Mouse (Mus musculus): Measurements from ENCODE around the gene Trem3. TPM values are rescaled to one million over a fixed set of nuclear protein-coding genes. Genes with fewer than 3 reads are reported as not detected.

Gene Trem3
- polyA plus RNA-seq (2012; rRNA removed): 0.74 and 1.3 TPM in 2 replicates

DNA sequence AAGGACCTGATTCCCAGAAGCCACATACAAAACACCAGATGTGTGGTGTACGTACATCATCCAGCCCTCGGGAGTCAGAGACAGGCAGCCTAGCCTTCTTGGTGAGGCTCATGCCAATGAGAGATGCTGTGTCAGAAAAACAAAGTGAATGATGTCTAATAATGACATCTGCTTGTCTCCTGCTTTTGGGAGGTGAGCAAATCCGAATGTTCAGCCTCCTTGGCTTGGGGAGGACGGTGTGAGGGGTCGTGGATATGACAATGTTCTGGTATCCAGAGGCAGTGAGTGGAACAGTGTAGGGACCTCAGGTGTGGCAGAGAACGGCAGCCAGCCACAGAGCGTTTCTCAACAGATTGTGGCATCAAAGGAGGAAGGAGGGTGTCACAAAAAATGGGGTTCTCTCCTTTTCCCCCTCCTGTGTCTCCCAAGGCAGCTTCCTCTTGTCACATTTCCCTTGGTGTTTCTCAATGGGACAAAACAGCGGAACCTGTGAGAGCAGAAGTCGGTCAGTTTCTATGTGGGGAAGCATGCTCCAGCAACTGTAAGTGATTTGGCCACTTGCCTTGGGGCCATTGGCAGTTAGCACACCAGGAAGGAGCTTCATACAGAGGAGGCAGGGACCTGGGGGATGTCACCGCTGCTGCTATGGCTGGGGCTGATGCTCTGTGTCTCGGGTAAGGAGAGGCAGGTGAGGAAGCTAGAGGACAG, at the start of gene Trem3:
TSS of gene Trem3 (plus strand) at position 557 of the 708 bp plus-strand sequence.
- DNase-seq: no peak
- Histone ChIP-seq H3K4me3 (replicated peaks; ENCODE audit: extremely low read depth, low read depth, low read length) (no peak within 1 kb of the TSS), H3K4me1 (ENCODE audit: control insufficient read depth, insufficient read depth, low read length) (no peaks in the 10 kb centered on the region)
- 71% methylated on average over 11 of the region's 11 CpGs for WGBS
- TF ChIP-seq CTCF (IDR thresholded peaks at IDR 0.05; ENCODE audit: insufficient read depth, low read length) (no peak), POLR2A (IDR thresholded peaks at IDR 0.05; ENCODE audit: borderline replicate concordance, extremely low read depth, low read depth, low read length) (no peak)

- 93% methylated on average over 12 of the region's 12 CpGs for WGBS
- no peak for DNase-seq
- H3K4me1 ChIP-seq (ENCODE audit: control insufficient read depth, insufficient read depth, low read length): no peaks in the 10 kb centered on the region
- TF ChIP-seq CTCF (IDR thresholded peaks at IDR 0.05; ENCODE audit: insufficient read depth, low read length) (no peak), POLR2A (IDR thresholded peaks at IDR 0.05; ENCODE audit: borderline replicate concordance, extremely low read depth, low read depth, low read length) (no peak)
- no peak overlapping the region for H3K4me3 ChIP-seq (replicated peaks; ENCODE audit: extremely low read depth, low read depth, low read length)
These were observed 44.5 kb upstream of the Trem3 start for GRCm38 (mm10) chr17:48203086-48203485.

- WGBS: 91% methylated on average over 12 of the region's 12 CpGs
- Histone ChIP-seq H3K4me3 (replicated peaks; ENCODE audit: extremely low read depth, low read depth, low read length) (no peak overlapping the region), H3K4me1 (ENCODE audit: control insufficient read depth, insufficient read depth, low read length) (no peaks in the 10 kb centered on the region)
- DNase-seq: no peak
- TF ChIP-seq CTCF (IDR thresholded peaks at IDR 0.05; ENCODE audit: insufficient read depth, low read length) (no peak), POLR2A (IDR thresholded peaks at IDR 0.05; ENCODE audit: borderline replicate concordance, extremely low read depth, low read depth, low read length) (no peak)
These were observed 35.0 kb upstream of the Trem3 start for GRCm38 (mm10) chr17:48212596-48212995.

- no peak for TF ChIP-seq CTCF (IDR thresholded peaks at IDR 0.05; ENCODE audit: insufficient read depth, low read length)
- no peak for TF ChIP-seq POLR2A (IDR thresholded peaks at IDR 0.05; ENCODE audit: borderline replicate concordance, extremely low read depth, low read depth, low read length)
- DNase-seq: no peak
- Histone ChIP-seq H3K4me1 (ENCODE audit: control insufficient read depth, insufficient read depth, low read length) (no peaks in the 10 kb centered on the region), H3K4me3 (replicated peaks; ENCODE audit: extremely low read depth, low read depth, low read length) (no peak overlapping the region)
- 68% methylated on average over 5 of the region's 5 CpGs for WGBS
These were observed 34.1 kb upstream of the Trem3 start for GRCm38 (mm10) chr17:48213511-48213910.

GRCm38 (mm10) chr17:48215429-48215828, 32.1 kb upstream of the Trem3 start:
- no peaks in the 10 kb centered on the region for H3K4me1 ChIP-seq (ENCODE audit: control insufficient read depth, insufficient read depth, low read length)
- WGBS: 91% methylated on average over 1 of the region's 1 CpGs
- DNase-seq: no peak
- no peak overlapping the region for H3K4me3 ChIP-seq (replicated peaks; ENCODE audit: extremely low read depth, low read depth, low read length)
- TF ChIP-seq POLR2A (IDR thresholded peaks at IDR 0.05; ENCODE audit: borderline replicate concordance, extremely low read depth, low read depth, low read length) (no peak), CTCF (IDR thresholded peaks at IDR 0.05; ENCODE audit: insufficient read depth, low read length) (no peak)

DNA sequence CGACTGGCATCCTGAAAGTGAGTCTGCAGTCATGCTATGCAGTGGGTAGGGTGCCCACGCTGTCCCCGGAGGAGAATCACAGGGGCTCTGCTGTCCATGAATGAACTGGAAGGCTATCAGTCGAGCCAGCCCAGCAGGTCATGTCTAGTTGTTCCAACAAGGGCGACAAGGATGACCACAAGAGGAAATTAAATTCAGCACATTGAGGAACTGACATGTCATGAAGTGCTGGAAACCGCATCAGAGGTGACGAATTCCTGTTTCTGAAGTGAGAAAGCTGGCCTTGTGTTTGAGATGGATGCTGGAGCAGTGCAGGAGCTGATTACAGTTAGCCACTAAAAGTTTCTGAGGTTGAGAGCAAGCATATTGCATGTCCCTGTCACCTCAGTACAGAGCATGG, 16.9 kb upstream of the Trem3 start:
- 66% methylated on average over 7 of the region's 7 CpGs for WGBS
- no peak for DNase-seq

GRCm38 (mm10) chr17:48232518-48232917, 15.1 kb upstream of the Trem3 start, which contains the start of gene Trem1:
TSS of gene Trem1 (plus strand) at chr17:48232768.
- H3K4me1 ChIP-seq (ENCODE audit: control insufficient read depth, insufficient read depth, low read length): no peaks in the 10 kb centered on the region
- no peak for DNase-seq
- 63% methylated on average over 6 of the region's 6 CpGs for WGBS
- TF ChIP-seq POLR2A (IDR thresholded peaks at IDR 0.05; ENCODE audit: borderline replicate concordance, extremely low read depth, low read depth, low read length) (peak; percentile 23; the same call in 1 of the 2 replicates), CTCF (IDR thresholded peaks at IDR 0.05; ENCODE audit: insufficient read depth, low read length) (no peak)
- H3K4me3 ChIP-seq (replicated peaks; ENCODE audit: extremely low read depth, low read depth, low read length): no peak within 1 kb of the TSS

More for the DNA sequence above, 16.9 kb upstream of the Trem3 start:
- Histone ChIP-seq H3K4me1 (ENCODE audit: control insufficient read depth, insufficient read depth, low read length) (no peaks in the 10 kb centered on the region), H3K4me3 (replicated peaks; ENCODE audit: extremely low read depth, low read depth, low read length) (no peak overlapping the region)
- TF ChIP-seq CTCF (IDR thresholded peaks at IDR 0.05; ENCODE audit: insufficient read depth, low read length) (no peak), POLR2A (IDR thresholded peaks at IDR 0.05; ENCODE audit: borderline replicate concordance, extremely low read depth, low read depth, low read length) (no peak)

- no peak for DNase-seq
- H3K4me3 ChIP-seq (replicated peaks; ENCODE audit: extremely low read depth, low read depth, low read length): no peak overlapping the region
- 85% methylated on average over 4 of the region's 4 CpGs for WGBS
- TF ChIP-seq CTCF (IDR thresholded peaks at IDR 0.05; ENCODE audit: insufficient read depth, low read length): no peak
- TF ChIP-seq POLR2A (IDR thresholded peaks at IDR 0.05; ENCODE audit: borderline replicate concordance, extremely low read depth, low read depth, low read length): no peak
- no peaks in the 10 kb centered on the region for H3K4me1 ChIP-seq (ENCODE audit: control insufficient read depth, insufficient read depth, low read length)
These were observed 13.8 kb upstream of the Trem3 start for GRCm38 (mm10) chr17:48233789-48234188.

GRCm38 (mm10) chr17:48234550-48234949, 13.0 kb upstream of the Trem3 start:
- DNase-seq: no peak

GRCm38 (mm10) chr17:48235773-48236370, 11.7 kb upstream of the Trem3 start:
- WGBS: 33% methylated on average over 4 of the region's 4 CpGs
- TF ChIP-seq CTCF (IDR thresholded peaks at IDR 0.05; ENCODE audit: insufficient read depth, low read length) (no peak), POLR2A (IDR thresholded peaks at IDR 0.05; ENCODE audit: borderline replicate concordance, extremely low read depth, low read depth, low read length) (no peak)
- Histone ChIP-seq H3K4me3 (replicated peaks; ENCODE audit: extremely low read depth, low read depth, low read length) (no peak overlapping the region), H3K4me1 (ENCODE audit: control insufficient read depth, insufficient read depth, low read length) (no peaks in the 10 kb centered on the region)
- DNase-seq: no peak

More at GRCm38 (mm10) chr17:48234550-48234949, 13.0 kb upstream of the Trem3 start:
- no peaks in the 10 kb centered on the region for H3K4me1 ChIP-seq (ENCODE audit: control insufficient read depth, insufficient read depth, low read length)
- WGBS: 56% methylated on average over 5 of the region's 5 CpGs
- H3K4me3 ChIP-seq (replicated peaks; ENCODE audit: extremely low read depth, low read depth, low read length): no peak overlapping the region
- TF ChIP-seq POLR2A (IDR thresholded peaks at IDR 0.05; ENCODE audit: borderline replicate concordance, extremely low read depth, low read depth, low read length) (no peak), CTCF (IDR thresholded peaks at IDR 0.05; ENCODE audit: insufficient read depth, low read length) (no peak)
